Mouse (Mus musculus) c-Kit-positive CD71-negative TER-119-negative erythroid progenitor cells, embryonic 14.5 days (primary cell): Measurements from ENCODE around the gene Olfr1310.
"Not testable (repeated sequence)": the region's sequence is repeated elsewhere in the genome, so short reads cannot be mapped to it uniquely, and the experiment has no call there.

Source experiments
- DNase-seq: peaks from one replicate; pipeline ENCODE4 v3.0.0-alpha.2; 2013; ENCODE audit warnings: low read depth

The Olfr1310 gene

DNA sequence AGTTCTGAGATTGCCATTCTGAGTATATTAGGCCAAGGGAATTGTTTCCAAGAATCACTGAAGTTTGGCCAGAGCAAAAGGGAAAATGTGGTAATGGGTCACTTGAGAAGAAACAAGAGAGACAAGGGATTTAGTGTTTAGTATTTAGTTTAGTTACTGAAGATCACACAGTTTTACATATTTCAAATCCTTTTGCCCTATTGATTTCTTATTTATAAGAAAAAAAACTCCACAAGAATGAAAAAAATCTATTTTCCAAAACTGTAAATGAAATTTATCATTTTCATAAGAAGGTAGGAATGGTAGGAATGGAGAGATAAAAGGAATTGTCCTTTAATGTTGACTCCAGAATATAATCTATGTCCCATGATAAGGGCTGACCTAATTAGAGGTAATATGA, at the start of gene Olfr1310:
Gene Olfr1310 (minus strand): TSS at position 101 of the 400 bp plus-strand sequence.
- DNase-seq = no peak

DNA sequence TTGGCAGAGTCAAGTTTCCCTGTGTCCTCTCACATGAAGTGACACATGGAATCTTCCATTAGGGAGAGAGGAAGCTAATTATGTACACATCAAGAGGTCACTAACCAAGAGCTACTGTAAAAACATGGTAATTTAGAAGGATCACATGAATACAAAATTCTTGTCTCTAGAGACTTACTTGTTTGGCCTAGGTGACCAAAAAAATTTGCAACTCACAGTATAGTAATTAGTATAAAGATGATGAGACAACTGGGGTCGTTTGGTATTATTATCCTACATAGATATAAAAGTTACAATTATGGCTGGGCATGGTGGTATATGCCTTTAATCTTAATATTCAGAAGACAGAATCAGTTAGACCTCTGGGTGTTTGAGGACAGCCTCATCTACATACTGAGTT, 37.6 kb upstream of the Olfr1310 start, which contains the start of gene Olfr1312:
Gene Olfr1312 (minus strand): TSS at position 101 of the 400 bp plus-strand sequence.
- DNase-seq = no peak

DNA sequence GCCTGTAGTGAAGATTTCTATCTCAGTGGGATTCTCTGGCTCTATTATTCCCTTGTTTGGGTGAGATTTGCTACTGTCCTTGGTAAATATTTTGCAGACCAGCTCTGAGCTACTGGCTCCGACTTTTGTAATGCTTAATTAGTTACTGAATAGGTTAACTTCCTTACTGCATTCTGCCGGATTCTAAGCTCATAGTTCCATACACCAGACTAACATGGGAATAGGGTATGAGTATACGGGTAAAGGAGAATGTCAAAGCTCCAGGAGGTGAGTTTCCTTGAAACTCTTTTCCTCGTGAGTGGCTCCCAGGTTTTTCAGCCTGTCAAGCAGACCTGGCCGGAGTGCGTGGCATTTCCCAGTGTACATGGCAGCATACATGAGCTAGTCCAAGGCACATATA, 14.5 kb upstream of the Olfr1310 start:
- not testable (repeated sequence) for DNase-seq

GRCm38 (mm10) chr2:112024312-112024711, 11.8 kb upstream of the Olfr1310 start, which contains the start of gene Olfr1311:
Olfr1311 (minus strand) TSS chr2:112024412.
- DNase-seq = no peak

GRCm38 (mm10) chr2:112014900-112015299, 2.4 kb upstream of the Olfr1310 start:
- DNase-seq = no peak

DNA sequence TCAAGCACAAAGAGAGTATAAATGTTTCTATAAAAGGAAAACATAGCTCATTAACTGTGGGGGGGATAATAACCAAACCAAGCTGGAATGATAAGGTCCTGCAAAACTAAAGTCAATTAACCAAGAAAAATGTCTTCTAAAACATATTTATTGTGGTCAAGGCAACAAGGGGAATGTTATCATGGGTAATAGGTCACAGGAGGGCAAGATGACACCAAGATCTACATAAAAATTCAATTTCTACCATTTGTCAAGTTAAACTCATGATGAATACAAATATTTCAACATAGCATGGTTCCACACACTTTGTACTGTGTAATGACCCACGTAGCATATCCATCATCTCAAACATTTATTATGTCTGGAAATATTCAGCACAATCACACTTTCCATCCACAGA, 22.3 kb downstream of the Olfr1310 start, which contains the start of gene Olfr1309:
Gene Olfr1309 (minus strand): TSS at position 101 of the 400 bp plus-strand sequence.
- DNase-seq = no peak

DNA sequence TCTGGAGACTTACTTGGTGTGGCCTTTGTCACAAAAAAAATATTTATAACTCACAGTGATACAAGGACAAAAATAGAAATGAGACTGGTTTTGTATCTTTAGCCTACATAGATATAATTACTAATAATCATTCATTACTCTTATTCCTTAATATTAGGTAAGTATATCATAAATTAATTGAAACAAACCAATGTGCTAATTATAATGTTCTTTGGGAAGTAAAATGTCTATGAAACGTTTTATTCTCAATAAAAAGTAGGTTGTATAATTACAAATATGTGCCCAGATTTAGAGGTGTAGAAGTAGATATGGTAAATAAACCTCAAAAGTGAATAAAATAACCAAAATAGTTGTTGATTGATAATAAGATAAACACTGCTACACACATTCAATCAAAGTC, 47.7 kb downstream of the Olfr1310 start, which contains the start of gene Olfr1308:
Gene Olfr1308 (minus strand): TSS at position 101 of the 400 bp plus-strand sequence.
- no peak for DNase-seq
